Mouse (Mus musculus) lung, postnatal 0 days (tissue): ENCODE results near the gene Cd52.

Experiments used
- CTCF ChIP-seq: IDR thresholded peaks from 2 replicates; pipeline ENCODE4 v1.5.1; 2016; ENCODE audit warnings: antibody characterized with exemption, mild to moderate bottlenecking
- EP300 ChIP-seq: IDR thresholded peaks from 2 replicates; pipeline ENCODE4 v1.6.1; 2016; ENCODE audit warnings: antibody characterized with exemption, mild to moderate bottlenecking, control low read depth

- no peak for TF ChIP-seq CTCF
- no peak for TF ChIP-seq EP300
These were observed 20.6 kb upstream of the Cd52 start for GRCm38 (mm10) chr4:134115215-134116144.
